Mouse (Mus musculus) embryonic fibroblast, embryonic 13.5 days (primary cell): ENCODE results near the gene Sst.

Experiments used
- CTCF ChIP-seq: IDR thresholded peaks from 2 replicates; pipeline ENCODE4 v1.5.1; 2011; ENCODE audit warnings: mild to moderate bottlenecking, control low read depth, low read length, moderate library complexity, borderline replicate concordance; ENCODE audit not compliant: insufficient read depth
- POLR2A ChIP-seq: IDR thresholded peaks from 2 replicates; pipeline ENCODE4 v1.6.1; 2011; ENCODE audit warnings: low read depth, mild to moderate bottlenecking, control low read depth, low read length, moderate library complexity

DNA sequence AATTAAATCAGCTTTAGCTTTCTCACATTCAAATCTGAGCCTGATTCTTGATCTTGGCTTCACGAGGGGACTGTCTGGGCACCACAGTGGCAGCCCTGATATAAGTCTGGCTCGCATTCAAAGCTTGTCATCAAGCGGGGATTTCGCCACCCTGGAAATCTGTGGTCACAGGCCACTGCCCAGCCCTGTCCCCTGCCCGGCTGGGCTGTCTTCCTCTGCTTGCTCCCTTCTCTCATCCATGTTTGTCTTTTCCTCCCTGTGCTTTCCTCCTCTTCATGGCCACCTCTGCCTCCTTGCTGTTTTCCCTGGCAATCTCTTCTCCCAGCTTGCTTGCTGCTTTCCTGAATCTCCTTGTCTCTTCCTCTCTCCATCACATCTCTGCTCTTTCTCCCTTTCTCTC, 6.7 kb upstream of the Sst start:
- TF ChIP-seq POLR2A (no peak), CTCF (no peak)
